Mouse (Mus musculus) cerebellum, postnatal 36 days (tissue): ENCODE data around the gene Twist2.

Experiments
- DNase-seq, 2 experiments: peaks; one replicate each; pipeline ENCODE4 v3.0.0; 2021 to 2022; ENCODE audit warnings: mixed read lengths in 2 of 2

Gene Twist2

DNA sequence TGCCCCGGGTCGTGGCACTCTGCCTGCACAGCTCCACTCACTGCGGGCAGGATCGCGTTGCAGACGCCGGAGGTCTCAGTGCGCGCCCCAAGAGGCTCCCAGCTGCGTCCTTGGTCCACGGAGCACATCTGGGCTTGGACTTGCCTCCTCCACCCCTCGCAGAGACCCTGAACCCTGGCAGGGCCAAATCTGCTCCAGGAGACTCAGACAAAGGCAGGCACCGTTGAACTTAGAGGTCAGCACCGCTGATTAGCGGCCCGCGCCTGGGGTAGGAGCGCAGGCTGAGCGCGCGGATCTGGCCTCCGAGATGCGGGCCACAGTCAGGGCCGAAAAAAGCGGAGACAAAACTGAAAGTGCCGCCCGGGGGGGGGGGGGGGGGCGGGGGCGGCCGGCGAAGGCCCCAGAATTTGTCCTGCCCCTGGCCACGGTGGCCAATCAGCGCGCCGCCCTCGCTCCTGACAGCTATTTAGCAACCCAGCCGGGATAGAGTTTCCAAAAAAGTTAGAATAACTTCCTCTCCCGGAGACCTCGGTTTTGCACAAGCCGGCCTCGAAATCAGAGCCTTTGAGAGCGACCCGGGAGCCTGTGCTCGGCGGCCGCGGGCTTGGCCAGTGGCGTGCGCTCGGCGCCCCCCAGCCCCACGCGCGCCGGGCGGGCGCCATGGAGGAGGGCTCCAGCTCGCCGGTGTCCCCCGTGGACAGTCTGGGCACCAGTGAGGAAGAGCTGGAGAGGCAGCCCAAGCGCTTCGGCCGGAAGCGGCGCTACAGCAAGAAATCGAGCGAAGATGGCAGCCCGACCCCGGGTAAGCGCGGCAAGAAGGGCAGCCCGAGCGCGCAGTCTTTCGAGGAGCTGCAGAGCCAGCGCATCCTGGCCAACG is at the start of gene Twist2:
Gene Twist2 (plus strand): TSS at position 495 of the 877 bp plus-strand sequence.
- no peak for DNase-seq

DNA sequence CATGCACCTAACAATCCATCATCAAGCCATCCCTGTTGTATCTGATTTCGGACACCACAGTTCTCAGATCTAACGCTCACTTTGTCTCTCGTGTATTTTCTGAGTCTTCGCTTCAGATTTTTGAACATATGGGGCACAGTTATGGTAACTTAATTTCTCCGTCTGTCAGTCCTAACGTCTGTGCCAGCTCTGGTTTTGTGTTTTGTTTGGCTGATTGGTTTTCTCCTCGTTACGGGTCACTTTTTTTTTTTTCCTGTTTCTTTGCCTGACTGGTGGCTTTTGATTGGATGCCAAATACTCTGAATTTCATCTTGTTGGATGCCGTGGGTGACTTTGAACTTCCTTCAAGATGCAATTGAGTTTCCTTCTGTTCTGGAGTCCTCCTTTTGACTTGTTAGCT is 48.3 kb upstream of the Twist2 start:
- no peak for DNase-seq

DNA sequence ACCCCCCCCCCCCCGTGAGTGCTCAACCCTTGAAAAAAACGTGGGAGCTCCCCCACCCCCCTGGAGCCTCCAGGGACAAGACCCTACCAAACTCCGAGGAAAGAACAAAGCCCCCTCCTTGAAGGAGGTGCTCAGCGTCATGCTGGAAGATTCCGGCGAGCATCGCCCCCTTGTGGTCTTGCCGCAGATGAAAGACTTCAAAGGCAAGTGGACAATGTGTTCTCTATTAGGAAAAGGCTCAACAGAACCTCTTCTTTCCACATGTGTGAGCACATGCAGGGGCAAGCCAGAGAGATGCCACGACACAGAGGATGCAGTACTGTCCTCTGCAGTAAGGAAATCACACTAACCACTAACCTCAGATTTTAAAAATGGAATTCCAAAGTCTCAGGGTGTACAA is 46.2 kb upstream of the Twist2 start:
- DNase-seq = peak; percentile 60 to 68

GRCm38 (mm10) chr1:91757292-91757691 is 44.0 kb upstream of the Twist2 start:
- DNase-seq = no peak

DNA sequence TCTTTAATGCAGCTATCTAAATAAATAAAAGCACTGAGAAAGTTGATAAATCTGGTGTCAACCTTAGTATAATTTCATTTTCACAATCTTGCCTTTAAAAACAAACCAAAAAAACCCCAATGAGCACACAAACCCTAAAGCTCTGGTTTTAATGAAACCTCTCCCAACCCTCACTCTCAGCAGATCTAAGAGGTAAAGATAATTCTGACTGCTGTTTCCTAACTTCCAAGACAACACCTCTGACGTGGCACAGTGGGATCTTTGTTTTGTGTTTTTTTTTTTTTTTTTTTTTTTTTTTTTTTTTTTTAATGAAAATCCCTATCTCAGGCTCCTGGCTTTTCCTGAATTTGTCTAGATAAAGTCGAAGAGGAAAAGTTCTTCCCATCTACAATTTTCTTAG is 43.1 kb upstream of the Twist2 start:
- DNase-seq = no peak

- DNase-seq = no peak
These were observed 42.4 kb upstream of the Twist2 start for GRCm38 (mm10) chr1:91758600-91759515.

- no peak for DNase-seq
These were observed 40.9 kb upstream of the Twist2 start for GRCm38 (mm10) chr1:91760140-91760986.

- DNase-seq = no peak
These were observed 38.7 kb upstream of the Twist2 start for GRCm38 (mm10) chr1:91762528-91763091.

GRCm38 (mm10) chr1:91770221-91770624 is 31.0 kb upstream of the Twist2 start:
- DNase-seq = no peak

DNA sequence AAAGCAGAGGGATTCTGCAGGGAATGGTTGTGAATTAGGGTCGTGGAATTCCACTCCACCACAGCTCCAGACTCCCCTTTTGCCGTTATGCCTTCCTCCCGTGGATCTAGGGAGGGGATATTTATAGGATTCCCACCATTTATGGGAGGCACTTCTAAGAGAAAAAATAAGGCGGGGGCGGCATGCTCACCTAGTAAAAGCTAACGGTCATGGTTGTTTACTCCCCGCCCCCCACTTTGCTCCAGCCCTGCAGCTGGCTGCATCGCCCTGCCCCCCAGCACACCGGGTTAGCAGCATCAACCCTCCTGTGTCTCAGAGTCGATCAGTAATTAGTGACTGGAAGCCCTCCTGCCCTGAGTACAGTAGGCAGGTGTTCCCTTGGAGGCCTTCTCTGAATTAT is 30.6 kb upstream of the Twist2 start:
- no peak for DNase-seq

DNA sequence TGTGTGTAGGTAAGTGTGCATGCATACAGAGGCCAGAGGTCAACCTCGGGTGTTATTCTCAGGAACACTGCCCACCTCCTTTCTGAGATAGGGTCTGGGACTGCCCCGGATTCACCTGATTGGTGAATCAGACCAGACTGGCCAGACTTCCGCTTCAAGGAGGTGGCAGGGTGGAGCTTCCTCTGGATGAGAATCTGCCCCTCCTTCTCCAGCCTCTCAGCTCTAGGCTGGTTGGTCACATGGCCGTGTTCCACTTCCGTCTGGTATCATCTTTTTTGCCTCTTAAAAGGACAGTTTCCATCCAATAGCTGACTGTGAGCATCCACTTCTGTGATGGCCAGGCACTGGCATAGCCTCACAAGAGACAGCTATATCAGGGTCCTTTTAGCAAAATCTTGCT is 24.3 kb upstream of the Twist2 start:
- DNase-seq = no peak

GRCm38 (mm10) chr1:91779819-91780218 is 21.4 kb upstream of the Twist2 start:
- DNase-seq = peak in 1 of 2 experiments; percentile 4

GRCm38 (mm10) chr1:91781182-91781581 is 20.1 kb upstream of the Twist2 start:
- DNase-seq = no peak

DNA sequence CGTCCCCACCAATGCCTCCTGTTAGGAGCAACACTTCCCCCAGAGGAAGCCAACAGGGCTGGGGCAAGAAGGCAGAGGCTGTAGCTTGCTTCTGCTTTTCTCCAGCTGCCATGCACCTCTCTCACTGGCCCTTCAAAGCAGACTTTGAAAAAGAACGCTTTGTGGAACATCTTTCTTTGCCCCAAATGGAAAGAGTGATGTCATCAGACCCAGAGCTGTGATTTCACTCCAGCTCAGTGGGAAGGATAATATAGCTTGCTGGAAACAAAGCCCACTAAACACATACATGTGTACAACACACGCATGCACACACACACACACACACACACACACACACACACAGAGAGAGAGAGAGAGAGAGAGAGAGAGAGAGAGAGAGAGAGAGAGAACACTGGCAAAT is 17.1 kb upstream of the Twist2 start:
- DNase-seq = no peak

- DNase-seq = no peak
These were observed 1.9 kb upstream of the Twist2 start for GRCm38 (mm10) chr1:91799323-91799722.

- no peak for DNase-seq
These were observed 913 bp upstream of the Twist2 start for GRCm38 (mm10) chr1:91800348-91800747.

- DNase-seq = no peak
These were observed 644 bp downstream of the Twist2 start for GRCm38 (mm10) chr1:91801844-91802366.

DNA sequence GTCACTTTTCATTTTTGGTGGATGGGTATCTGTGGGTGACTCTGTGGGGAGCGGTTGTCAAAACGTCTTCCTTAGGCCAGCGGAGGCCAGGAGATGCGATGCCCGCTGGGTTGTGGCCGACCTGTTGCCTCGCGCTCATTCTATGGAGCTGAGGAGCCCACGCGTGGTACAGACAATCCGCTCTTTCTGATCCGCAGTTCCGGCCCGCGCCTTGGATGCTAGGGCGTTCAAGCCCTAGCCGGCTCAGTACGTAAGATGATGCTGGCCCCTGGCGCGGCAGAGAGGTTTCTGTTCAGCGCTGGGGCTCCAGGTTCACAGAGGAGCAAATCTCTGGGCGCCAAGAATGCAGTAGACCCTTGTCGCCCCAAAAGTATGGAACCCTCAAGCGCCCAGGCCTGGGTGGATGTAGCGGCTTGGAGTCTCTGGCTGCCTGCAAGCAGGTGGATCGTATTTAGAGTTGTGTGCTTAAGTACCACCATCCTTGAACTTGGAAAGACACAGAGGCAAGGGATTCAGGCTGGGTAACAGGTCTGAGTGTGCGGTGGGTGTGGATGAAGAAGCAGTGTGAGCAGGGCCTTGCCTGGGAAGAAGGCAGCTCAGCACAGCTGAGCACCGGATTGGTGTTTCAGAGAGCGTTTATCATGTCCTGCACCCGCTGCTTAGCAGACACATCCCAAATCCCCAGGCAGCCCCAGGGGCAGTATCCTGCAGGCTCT is 1.3 kb downstream of the Twist2 start:
- no peak for DNase-seq

GRCm38 (mm10) chr1:91803416-91803815 is 2.2 kb downstream of the Twist2 start:
- DNase-seq = no peak

GRCm38 (mm10) chr1:91816067-91816466 is 14.8 kb downstream of the Twist2 start:
- DNase-seq = no peak

DNA sequence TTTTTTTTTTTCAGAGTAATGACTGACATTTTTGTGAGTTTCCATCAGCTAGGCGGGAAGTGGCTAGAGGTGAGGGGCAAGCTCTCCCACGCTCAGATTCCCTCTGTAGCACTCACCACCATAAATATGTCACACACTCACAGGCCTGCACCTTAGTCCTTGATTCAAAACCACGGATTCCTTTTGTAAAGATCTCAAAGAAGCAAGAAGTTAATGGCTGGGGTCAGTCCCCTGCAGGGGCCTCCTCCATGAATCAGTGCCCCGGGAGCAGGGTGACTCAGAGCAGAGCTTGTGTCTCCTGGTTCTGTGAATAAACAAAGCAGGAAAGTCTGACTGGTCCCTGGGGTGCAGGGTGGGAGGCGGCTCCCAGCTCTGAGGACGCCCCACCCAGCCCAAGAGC is 15.3 kb downstream of the Twist2 start:
- no peak for DNase-seq
